Mouse (Mus musculus): Measurements from ENCODE around the gene Abcc9. TPM values are rescaled to one million over a fixed set of nuclear protein-coding genes. Genes with fewer than 3 reads are reported as not detected.

Abcc9 gene
- polyA plus RNA-seq, 1 experiment from 2014 or later, result 18.7 TPM

- 61% methylated on average over 4 of the region's 4 CpGs for WGBS
- ATAC-seq (replicated peaks; ENCODE audit: low FRiP score, low TSS enrichment, low read depth) (no peak), DNase-seq (ENCODE audit: low spot score) (no peak)
- no peak overlapping the region for H3K27ac ChIP-seq (ENCODE audit: low read depth)
- no peaks in the 10 kb centered on the region for H3K4me1 ChIP-seq (replicated peaks; ENCODE audit: control insufficient read depth, insufficient read depth, low read length)
- no peaks in the 10 kb centered on the region for H3K36me3 ChIP-seq (ENCODE audit: control insufficient read depth, insufficient read depth, low read length)
- 0 out of 2 replicates have a peak, but pooled peaks cover 1% of the 10 kb centered on the region for H3K27me3 ChIP-seq (replicated peaks; ENCODE audit: control insufficient read depth, insufficient read depth, low read length)
- H3K9me3 ChIP-seq (ENCODE audit: control insufficient read depth, low read length), result no peaks in the 10 kb centered on the region
- H3K4me2 ChIP-seq (ENCODE audit: low read length), result no peak overlapping the region
- no peak overlapping the region for H3K4me3 ChIP-seq (ENCODE audit: low read depth, low read length)
- no peak overlapping the region for H3K9ac ChIP-seq (ENCODE audit: low read length)
Observed at GRCm38 (mm10) chr6:142578831-142579230, 123.3 kb downstream of the Abcc9 start.

- H3K9me3 ChIP-seq (ENCODE audit: control insufficient read depth, low read length), result no peaks in the 10 kb centered on the region
- H3K4me3 ChIP-seq (ENCODE audit: low read depth, low read length), result no peak overlapping the region
- no peak for DNase-seq (ENCODE audit: low spot score)
- H3K9ac ChIP-seq (ENCODE audit: low read length), result no peak overlapping the region
- no peaks in the 10 kb centered on the region for H3K36me3 ChIP-seq (ENCODE audit: control insufficient read depth, insufficient read depth, low read length)
- H3K27ac ChIP-seq (ENCODE audit: low read depth), result no peak overlapping the region
- no peaks in the 10 kb centered on the region; the same call in 1 of the 2 replicates for H3K4me1 ChIP-seq (replicated peaks; ENCODE audit: control insufficient read depth, insufficient read depth, low read length)
- no peak overlapping the region for H3K4me2 ChIP-seq (ENCODE audit: low read length)
- ATAC-seq (replicated peaks; ENCODE audit: low FRiP score, low TSS enrichment, low read depth), result no peak
- 0 out of 2 replicates have a peak, but pooled peaks cover 5% of the 10 kb centered on the region for H3K27me3 ChIP-seq (replicated peaks; ENCODE audit: control insufficient read depth, insufficient read depth, low read length)
- WGBS, result 79% methylated on average over 6 of the region's 6 CpGs
Observed at GRCm38 (mm10) chr6:142577801-142578200, 124.3 kb downstream of the Abcc9 start.

- DNase-seq (ENCODE audit: low spot score) (no peak), ATAC-seq (replicated peaks; ENCODE audit: low FRiP score, low TSS enrichment, low read depth) (no peak)
- peaks cover 4% of the 10 kb centered on the region; the same call in 1 of the 2 replicates for H3K4me1 ChIP-seq (replicated peaks; ENCODE audit: control insufficient read depth, insufficient read depth, low read length)
- peaks cover 32% of the 10 kb centered on the region for H3K27me3 ChIP-seq (replicated peaks; ENCODE audit: control insufficient read depth, insufficient read depth, low read length)
- 42% methylated on average over 6 of the region's 6 CpGs for WGBS
- H3K9ac ChIP-seq (ENCODE audit: low read length), result no peak overlapping the region
- no peak overlapping the region for H3K27ac ChIP-seq (ENCODE audit: low read depth)
- no peak overlapping the region for H3K4me3 ChIP-seq (ENCODE audit: low read depth, low read length)
- H3K4me2 ChIP-seq (ENCODE audit: low read length), result no peak overlapping the region
- no peaks in the 10 kb centered on the region for H3K9me3 ChIP-seq (ENCODE audit: control insufficient read depth, low read length)
- H3K36me3 ChIP-seq (ENCODE audit: control insufficient read depth, insufficient read depth, low read length), result no peaks in the 10 kb centered on the region
Observed at GRCm38 (mm10) chr6:142572876-142573275, 129.2 kb downstream of the Abcc9 start.

GRCm38 (mm10) chr6:142571629-142572360 lies 130.3 kb downstream of the Abcc9 start:
- Histone ChIP-seq H3K9me3 (ENCODE audit: control insufficient read depth, low read length) (no peaks in the 10 kb centered on the region), H3K4me2 (ENCODE audit: low read length) (peak overlapping the region; percentile 62), H3K9ac (ENCODE audit: low read length) (peak overlapping the region; percentile 73), H3K4me1 (replicated peaks; ENCODE audit: control insufficient read depth, insufficient read depth, low read length) (peaks cover 4% of the 10 kb centered on the region; the same call in 1 of the 2 replicates), H3K27me3 (replicated peaks; ENCODE audit: control insufficient read depth, insufficient read depth, low read length) (peaks cover 32% of the 10 kb centered on the region), H3K27ac (ENCODE audit: low read depth) (peak overlapping the region; percentile 87), H3K36me3 (ENCODE audit: control insufficient read depth, insufficient read depth, low read length) (no peaks in the 10 kb centered on the region), H3K4me3 (ENCODE audit: low read depth, low read length) (peak overlapping the region; percentile 56)
- peak; percentile 38; the same call in 1 of the 2 replicates for ATAC-seq (replicated peaks; ENCODE audit: low FRiP score, low TSS enrichment, low read depth)
- DNase-seq (ENCODE audit: low spot score), result peak; percentile 73
- 4% methylated on average over 21 of the region's 21 CpGs for WGBS

GRCm38 (mm10) chr6:142571055-142571618 lies 131.0 kb downstream of the Abcc9 start, which contains the start of gene Kcnj8:
TSS of gene Kcnj8 (minus strand) at chr6:142571614.
- Histone ChIP-seq H3K9me3 (ENCODE audit: control insufficient read depth, low read length) (no peaks in the 10 kb centered on the region), H3K4me1 (replicated peaks; ENCODE audit: control insufficient read depth, insufficient read depth, low read length) (peaks cover 4% of the 10 kb centered on the region; the same call in 1 of the 2 replicates), H3K4me2 (ENCODE audit: low read length) (peak within 1 kb of the TSS; percentile 62), H3K9ac (ENCODE audit: low read length) (peak within 1 kb of the TSS; percentile 73), H3K27ac (ENCODE audit: low read depth) (peak within 1 kb of the TSS; percentile 87), H3K4me3 (ENCODE audit: low read depth, low read length) (peak within 1 kb of the TSS; percentile 56), H3K27me3 (replicated peaks; ENCODE audit: control insufficient read depth, insufficient read depth, low read length) (peaks cover 32% of the 10 kb centered on the region), H3K36me3 (ENCODE audit: control insufficient read depth, insufficient read depth, low read length) (peaks cover 4% of the 10 kb centered on the region; the same call in 1 of the 2 replicates)
- peak; percentile 82 for ATAC-seq (replicated peaks; ENCODE audit: low FRiP score, low TSS enrichment, low read depth)
- under 1% methylated on average over 33 of the region's 34 CpGs for WGBS
- peak; percentile 87 for DNase-seq (ENCODE audit: low spot score)

GRCm38 (mm10) chr6:142570046-142570770 lies 131.9 kb downstream of the Abcc9 start:
- Histone ChIP-seq H3K9ac (ENCODE audit: low read length) (peak overlapping the region; percentile 73), H3K27ac (ENCODE audit: low read depth) (peak overlapping the region; percentile 87), H3K36me3 (ENCODE audit: control insufficient read depth, insufficient read depth, low read length) (peaks cover 13% of the 10 kb centered on the region), H3K4me2 (ENCODE audit: low read length) (peak overlapping the region; percentile 62), H3K4me1 (replicated peaks; ENCODE audit: control insufficient read depth, insufficient read depth, low read length) (peaks cover 4% of the 10 kb centered on the region; the same call in 1 of the 2 replicates), H3K9me3 (ENCODE audit: control insufficient read depth, low read length) (no peaks in the 10 kb centered on the region), H3K4me3 (ENCODE audit: low read depth, low read length) (peak overlapping the region; percentile 56), H3K27me3 (replicated peaks; ENCODE audit: control insufficient read depth, insufficient read depth, low read length) (peaks cover 32% of the 10 kb centered on the region)
- DNase-seq (ENCODE audit: low spot score) (peak; percentile 63), ATAC-seq (replicated peaks; ENCODE audit: low FRiP score, low TSS enrichment, low read depth) (no peak)
- WGBS, result 9% methylated on average over 30 of the region's 30 CpGs

- Histone ChIP-seq H3K9me3 (ENCODE audit: control insufficient read depth, low read length) (no peaks in the 10 kb centered on the region), H3K4me3 (ENCODE audit: low read depth, low read length) (peak overlapping the region; percentile 56), H3K4me1 (replicated peaks; ENCODE audit: control insufficient read depth, insufficient read depth, low read length) (peaks cover 4% of the 10 kb centered on the region; the same call in 1 of the 2 replicates), H3K4me2 (ENCODE audit: low read length) (peak overlapping the region; percentile 62), H3K27ac (ENCODE audit: low read depth) (peak overlapping the region; percentile 47; the same call in 1 of the 2 replicates), H3K36me3 (ENCODE audit: control insufficient read depth, insufficient read depth, low read length) (peaks cover 16% of the 10 kb centered on the region), H3K27me3 (replicated peaks; ENCODE audit: control insufficient read depth, insufficient read depth, low read length) (peaks cover 31% of the 10 kb centered on the region), H3K9ac (ENCODE audit: low read length) (peak overlapping the region; percentile 50)
- no peak for ATAC-seq (replicated peaks; ENCODE audit: low FRiP score, low TSS enrichment, low read depth)
- WGBS, result 55% methylated on average over 7 of the region's 7 CpGs
- DNase-seq (ENCODE audit: low spot score), result peak; percentile 53
Observed at GRCm38 (mm10) chr6:142568713-142569357, 133.3 kb downstream of the Abcc9 start.

GRCm38 (mm10) chr6:142567452-142567851 lies 134.7 kb downstream of the Abcc9 start:
- Histone ChIP-seq H3K4me2 (ENCODE audit: low read length) (peak overlapping the region; percentile 62), H3K36me3 (ENCODE audit: control insufficient read depth, insufficient read depth, low read length) (peaks cover 16% of the 10 kb centered on the region), H3K4me3 (ENCODE audit: low read depth, low read length) (peak overlapping the region; percentile 56; the same call in 1 of the 2 replicates), H3K4me1 (replicated peaks; ENCODE audit: control insufficient read depth, insufficient read depth, low read length) (peaks cover 4% of the 10 kb centered on the region; the same call in 1 of the 2 replicates), H3K27me3 (replicated peaks; ENCODE audit: control insufficient read depth, insufficient read depth, low read length) (peaks cover 26% of the 10 kb centered on the region), H3K9me3 (ENCODE audit: control insufficient read depth, low read length) (no peaks in the 10 kb centered on the region), H3K9ac (ENCODE audit: low read length) (no peak overlapping the region), H3K27ac (ENCODE audit: low read depth) (peak overlapping the region; percentile 14)
- 16% methylated on average over 5 of the region's 5 CpGs for WGBS
- peak; percentile 56 for ATAC-seq (replicated peaks; ENCODE audit: low FRiP score, low TSS enrichment, low read depth)
- DNase-seq (ENCODE audit: low spot score), result peak; percentile 69

Data from intestine, embryonic 14.5 days (tissue).